Mouse (Mus musculus) neural tube, embryonic 11.5 days (tissue): ENCODE measurements around the gene Krt20. TPM values are rescaled to one million over a fixed set of nuclear protein-coding genes. Genes with fewer than 3 reads are reported as not detected.

Experiments
- ATAC-seq: fragments of 200-750 bp; cut with Nextera tagmentation; 2 replicates; pipeline ENCODE4 v1.8.0; 2017; ENCODE audit warnings: moderate number of reproducible peaks, mild to moderate bottlenecking, moderate TSS enrichment, moderate library complexity; ENCODE audit not compliant: insufficient read depth, low FRiP score, low TSS enrichment
- DNase-seq: peaks from one replicate; pipeline ENCODE4 v3.0.0-alpha.2; 2015; ENCODE audit warnings: low spot score
- H3K27ac ChIP-seq: fragments of 300-500 bp; sonication (generic); 2 replicates; pipeline ENCODE4 v1.5.1; 2014; ENCODE audit warnings: low read depth, mild to moderate bottlenecking, low read length
- H3K27me3 ChIP-seq: fragments of 300-500 bp; sonication (generic); 2 replicates; pipeline ENCODE4 v1.6.1; 2014; ENCODE audit warnings: mild to moderate bottlenecking, low read length, mixed read lengths; ENCODE audit not compliant: control insufficient read depth, insufficient read depth
- H3K36me3 ChIP-seq: fragments of 300-500 bp; sonication (generic); 2 replicates; pipeline ENCODE4 v1.6.1; 2014; ENCODE audit warnings: mild to moderate bottlenecking, low read length, moderate library complexity, mixed read lengths; ENCODE audit not compliant: control insufficient read depth, insufficient read depth
- H3K4me1 ChIP-seq: fragments of 300-500 bp; sonication (generic); 2 replicates; pipeline ENCODE4 v1.6.1; 2014; ENCODE audit warnings: low read length, mixed read lengths; ENCODE audit not compliant: control insufficient read depth, insufficient read depth
- H3K4me2 ChIP-seq: fragments of 300-500 bp; sonication (generic); 2 replicates; pipeline ENCODE4 v1.6.1; 2014; ENCODE audit warnings: low read depth, mild to moderate bottlenecking, moderate library complexity
- H3K4me3 ChIP-seq: fragments of 300-500 bp; sonication (generic); 2 replicates; pipeline ENCODE4 v1.5.1; 2014; ENCODE audit warnings: low read depth, low read length
- H3K9ac ChIP-seq: fragments of 300-500 bp; sonication (generic); 2 replicates; pipeline ENCODE4 v1.6.1; 2014; ENCODE audit warnings: mild to moderate bottlenecking, low read length
- H3K9me3 ChIP-seq: fragments of 300-500 bp; sonication (generic); 2 replicates; pipeline ENCODE4 v1.6.1; 2016; ENCODE audit warnings: low read length; ENCODE audit not compliant: control insufficient read depth
- WGBS: fragments of 180-500 bp; shearing (Covaris S2); extraction: QIAGEN DNeasy Blood & Tissue Kit; methylation state at CpG from one replicate; pipeline ENCODE4 v1.1.7; 2014; 5-methylcytosine and 5-hydroxymethylcytosine counted together
- polyA plus RNA-seq: library from polyadenylated mRNA; unstranded; fragments of >200 nt; fragmentation: Nextera tagmentation; extraction: Ambion mirVana; gene quantifications from 2 replicates; pipeline ENCODE4 v1.2.1, GENCODE M21; 2014

Krt20 gene
- polyA plus RNA-seq, 1 experiment from 2014 or later: 0.19 TPM

GRCm38 (mm10) chr11:99463155-99463554 is 25.2 kb upstream of the Krt20 start:
- Histone ChIP-seq H3K4me1 (no peaks in the 10 kb centered on the region), H3K4me2 (no peak overlapping the region), H3K36me3 (no peaks in the 10 kb centered on the region), H3K27me3 (no peaks in the 10 kb centered on the region), H3K4me3 (no peak overlapping the region), H3K27ac (no peak overlapping the region), H3K9ac (no peak overlapping the region), H3K9me3 (no peaks in the 10 kb centered on the region)
- WGBS: 16% methylated on average over 8 of the region's 8 CpGs
- ATAC-seq (no peak), DNase-seq (peak; percentile 84)

GRCm38 (mm10) chr11:99461736-99462135 is 23.8 kb upstream of the Krt20 start:
- no peaks in the 10 kb centered on the region for H3K27me3 ChIP-seq
- H3K4me2 ChIP-seq: no peak overlapping the region
- no peak overlapping the region for H3K4me3 ChIP-seq
- DNase-seq: no peak
- no peaks in the 10 kb centered on the region for H3K9me3 ChIP-seq
- H3K27ac ChIP-seq: no peak overlapping the region
- H3K4me1 ChIP-seq: no peaks in the 10 kb centered on the region
- H3K36me3 ChIP-seq: no peaks in the 10 kb centered on the region
- no peak overlapping the region for H3K9ac ChIP-seq
- 58% methylated on average over 7 of the region's 7 CpGs for WGBS
- no peak for ATAC-seq

- H3K27me3 ChIP-seq: no peaks in the 10 kb centered on the region
- ATAC-seq (no peak), DNase-seq (no peak)
- H3K27ac ChIP-seq: no peak overlapping the region
- 73% methylated on average over 7 of the region's 7 CpGs for WGBS
- H3K36me3 ChIP-seq: no peaks in the 10 kb centered on the region
- H3K9me3 ChIP-seq: no peaks in the 10 kb centered on the region
- H3K4me1 ChIP-seq: no peaks in the 10 kb centered on the region
- H3K9ac ChIP-seq: no peak overlapping the region
- H3K4me2 ChIP-seq: no peak overlapping the region
- no peak overlapping the region for H3K4me3 ChIP-seq
Observed at GRCm38 (mm10) chr11:99458887-99459286, 20.9 kb upstream of the Krt20 start.

DNA sequence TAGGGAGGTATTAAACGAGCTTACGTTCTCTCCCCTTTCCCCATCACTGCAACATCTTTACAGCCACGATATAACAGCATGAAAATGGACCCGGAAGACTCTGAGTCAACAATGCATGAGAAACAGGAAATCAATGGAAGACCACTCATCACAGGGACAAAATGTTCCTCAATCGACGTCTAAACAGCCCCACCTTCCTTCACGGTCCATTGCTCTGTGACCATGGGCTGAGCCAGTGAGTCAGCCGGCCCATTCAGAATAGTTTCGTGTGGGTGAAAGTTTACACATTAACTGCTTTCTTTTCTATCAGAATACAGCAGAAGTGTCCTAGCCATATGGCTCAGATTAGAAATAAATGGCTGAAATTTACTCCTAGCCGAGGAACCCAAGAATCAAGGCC is 16.8 kb upstream of the Krt20 start:
- DNase-seq: no peak
- Histone ChIP-seq H3K27ac (no peak overlapping the region), H3K9ac (no peak overlapping the region), H3K4me1 (no peaks in the 10 kb centered on the region), H3K27me3 (no peaks in the 10 kb centered on the region), H3K4me2 (no peak overlapping the region), H3K9me3 (no peaks in the 10 kb centered on the region), H3K36me3 (no peaks in the 10 kb centered on the region), H3K4me3 (no peak overlapping the region)
- ATAC-seq: no peak
- 56% methylated on average over 10 of the region's 10 CpGs for WGBS

DNA sequence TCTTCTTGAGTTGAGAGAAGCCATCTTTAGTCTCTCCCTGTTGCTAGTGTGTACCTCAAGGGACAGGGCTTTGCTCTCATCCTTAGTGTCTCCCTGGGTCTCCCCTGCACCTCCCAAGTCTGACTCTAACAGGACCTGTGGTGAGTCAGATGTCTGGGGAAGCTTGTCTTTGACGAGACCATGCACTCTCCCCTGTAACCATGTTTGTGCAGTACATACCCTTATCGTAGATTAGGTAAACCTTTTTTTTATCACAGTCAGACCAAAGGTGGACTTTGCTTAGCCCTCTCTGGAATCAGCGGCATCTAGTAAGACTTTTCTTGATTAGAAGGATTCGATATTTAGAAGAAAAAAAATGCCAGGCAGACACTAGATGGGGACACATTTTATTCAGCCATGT is 16.1 kb upstream of the Krt20 start:
- no peak overlapping the region for H3K4me3 ChIP-seq
- DNase-seq: no peak
- no peaks in the 10 kb centered on the region for H3K36me3 ChIP-seq
- no peaks in the 10 kb centered on the region for H3K27me3 ChIP-seq
- H3K9me3 ChIP-seq: no peaks in the 10 kb centered on the region
- ATAC-seq: no peak
- no peak overlapping the region for H3K9ac ChIP-seq
- H3K27ac ChIP-seq: no peak overlapping the region
- H3K4me1 ChIP-seq: no peaks in the 10 kb centered on the region
- WGBS: 94% methylated on average over 4 of the region's 4 CpGs
- H3K4me2 ChIP-seq: no peak overlapping the region

DNA sequence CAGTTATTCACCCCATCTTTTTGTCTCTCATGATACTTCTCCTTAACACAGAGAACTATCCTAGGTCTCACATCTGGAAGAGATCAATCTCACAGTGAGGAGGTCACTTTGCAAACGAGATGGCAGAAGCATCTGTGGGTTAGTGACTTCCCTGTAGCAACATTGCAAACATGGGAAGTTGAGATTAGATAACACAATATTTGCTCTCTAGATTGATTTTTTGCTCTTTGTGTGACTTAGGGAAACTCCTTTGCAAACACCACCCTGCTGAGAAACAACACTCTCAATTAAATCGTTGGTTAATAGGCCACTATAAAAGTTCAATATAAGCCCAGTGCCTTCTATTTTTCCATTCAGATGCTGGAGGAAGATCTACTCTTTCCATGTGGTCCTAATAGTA is 10.8 kb upstream of the Krt20 start:
- Histone ChIP-seq H3K4me3 (no peak overlapping the region), H3K4me1 (no peaks in the 10 kb centered on the region), H3K4me2 (no peak overlapping the region), H3K27me3 (no peaks in the 10 kb centered on the region), H3K36me3 (no peaks in the 10 kb centered on the region), H3K9ac (no peak overlapping the region), H3K27ac (no peak overlapping the region), H3K9me3 (no peaks in the 10 kb centered on the region)
- 61% methylated on average over 2 of the region's 2 CpGs for WGBS
- DNase-seq (no peak), ATAC-seq (no peak)

DNA sequence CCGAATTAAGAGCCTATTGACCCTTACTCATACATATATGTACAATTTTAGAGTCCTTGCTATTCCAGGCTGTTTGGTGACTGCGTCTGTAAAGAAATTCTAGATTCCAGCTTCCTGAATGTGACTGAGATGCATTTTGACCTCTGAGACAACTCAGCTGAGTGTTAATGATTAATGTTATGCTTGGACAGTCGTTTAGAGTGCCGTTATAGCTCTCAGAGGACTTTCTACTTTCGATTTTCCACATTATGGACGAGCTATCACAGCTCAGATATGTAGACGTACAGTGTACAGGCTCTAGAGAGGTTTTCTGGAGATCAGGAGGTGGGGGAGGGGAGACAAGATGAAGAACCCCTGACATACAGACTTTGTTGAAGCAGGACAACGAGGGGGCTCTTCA is 3.3 kb upstream of the Krt20 start:
- no peak for DNase-seq
- Histone ChIP-seq H3K4me2 (no peak overlapping the region), H3K9ac (no peak overlapping the region), H3K27ac (no peak overlapping the region), H3K9me3 (no peaks in the 10 kb centered on the region), H3K27me3 (no peaks in the 10 kb centered on the region), H3K36me3 (no peaks in the 10 kb centered on the region), H3K4me1 (no peaks in the 10 kb centered on the region), H3K4me3 (no peak overlapping the region)
- WGBS: 62% methylated on average over 8 of the region's 8 CpGs
- ATAC-seq: no peak

DNA sequence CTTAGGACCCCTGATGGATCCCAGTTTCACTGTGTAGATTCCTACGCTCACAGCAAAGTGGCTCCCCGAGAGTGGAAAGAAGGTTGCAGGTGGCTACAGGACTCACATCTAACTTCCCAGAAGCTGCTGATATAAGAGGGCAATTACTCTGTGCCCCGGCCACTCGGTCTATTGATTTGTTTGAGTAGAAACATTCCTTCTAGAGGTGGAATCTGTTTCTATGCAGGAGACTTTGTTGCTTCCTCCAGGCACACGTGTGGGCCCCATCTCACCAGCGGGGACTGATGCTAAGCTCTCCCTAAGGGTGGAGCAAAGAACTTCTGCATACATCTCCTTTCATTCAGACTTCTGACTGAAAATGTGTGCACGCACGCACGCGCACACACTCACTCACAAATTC is 1.5 kb upstream of the Krt20 start:
- Histone ChIP-seq H3K4me3 (no peak overlapping the region), H3K4me1 (no peaks in the 10 kb centered on the region), H3K36me3 (no peaks in the 10 kb centered on the region), H3K4me2 (no peak overlapping the region), H3K9ac (no peak overlapping the region), H3K27me3 (no peaks in the 10 kb centered on the region), H3K9me3 (no peaks in the 10 kb centered on the region), H3K27ac (no peak overlapping the region)
- no peak for DNase-seq
- no peak for ATAC-seq
- WGBS: 81% methylated on average over 10 of the region's 10 CpGs

- WGBS: 81% methylated on average over 4 of the region's 4 CpGs
- DNase-seq: no peak
- H3K9me3 ChIP-seq: no peaks in the 10 kb centered on the region
Observed at GRCm38 (mm10) chr11:99436625-99437024, 1.3 kb downstream of the Krt20 start.

More at GRCm38 (mm10) chr11:99436625-99437024, 1.3 kb downstream of the Krt20 start:
- Histone ChIP-seq H3K27ac (no peak overlapping the region), H3K9ac (no peak overlapping the region), H3K36me3 (no peaks in the 10 kb centered on the region), H3K4me2 (no peak overlapping the region), H3K27me3 (no peaks in the 10 kb centered on the region), H3K4me1 (no peaks in the 10 kb centered on the region), H3K4me3 (no peak overlapping the region)
- ATAC-seq: no peak
